Mouse (Mus musculus) hindbrain, postnatal 0 days (tissue): ENCODE measurements around the gene Taar7b. TPM values are rescaled to one million over a fixed set of nuclear protein-coding genes. Genes with fewer than 3 reads are reported as not detected.

Experiments
- ATAC-seq: fragments of 200-750 bp; cut with Nextera tagmentation; 2 replicates; pipeline ENCODE4 v1.8.0; 2017; ENCODE audit warnings: mild to moderate bottlenecking, moderate TSS enrichment, moderate library complexity
- DNase-seq: peaks from one replicate; pipeline ENCODE4 v3.0.0-alpha.2; 2015; ENCODE audit warnings: low spot score
- H3K27ac ChIP-seq: fragments of 300-500 bp; sonication (generic); 2 replicates; pipeline ENCODE4 v1.5.1; 2014; ENCODE audit warnings: mild to moderate bottlenecking
- H3K27me3 ChIP-seq: fragments of 300-500 bp; sonication (generic); 2 replicates; pipeline ENCODE4 v1.6.1; 2014; ENCODE audit warnings: low read length, mixed read lengths; ENCODE audit not compliant: insufficient read depth
- H3K36me3 ChIP-seq: fragments of 300-500 bp; sonication (generic); 2 replicates; pipeline ENCODE4 v1.6.1; 2014; ENCODE audit warnings: low read length, mixed read lengths; ENCODE audit not compliant: insufficient read depth
- H3K4me1 ChIP-seq: fragments of 300-500 bp; sonication (generic); 2 replicates; pipeline ENCODE4 v1.6.1; 2014; ENCODE audit warnings: antibody characterized with exemption, low read length, mixed read lengths; ENCODE audit not compliant: insufficient read depth
- H3K4me2 ChIP-seq: fragments of 300-500 bp; sonication (generic); 2 replicates; pipeline ENCODE4 v1.6.1; 2014; ENCODE audit warnings: low read depth, mild to moderate bottlenecking, low read length, moderate library complexity, mixed read lengths
- H3K4me3 ChIP-seq: fragments of 300-500 bp; sonication (generic); 2 replicates; pipeline ENCODE4 v1.5.1; 2014; ENCODE audit warnings: low read length
- H3K9ac ChIP-seq: fragments of 300-500 bp; sonication (generic); replicated peaks from 2 replicates; pipeline ENCODE4 v1.6.1; 2014; ENCODE audit warnings: mild to moderate bottlenecking, low read length, moderate library complexity, mixed read lengths
- H3K9me3 ChIP-seq: fragments of 300-500 bp; sonication (generic); 2 replicates; pipeline ENCODE4 v1.6.1; 2016; ENCODE audit warnings: low read length, mixed read lengths
- CTCF ChIP-seq: IDR thresholded peaks from 2 replicates; pipeline ENCODE4 v1.5.1; 2016; ENCODE audit warnings: antibody characterized with exemption, control low read depth, low read depth
- WGBS: fragments of 180-500 bp; shearing (Covaris S2); extraction: QIAGEN DNeasy Blood & Tissue Kit; methylation state at CpG from one replicate; pipeline ENCODE4 v1.1.7; 2014; 5-methylcytosine and 5-hydroxymethylcytosine counted together
- polyA plus RNA-seq: library from polyadenylated mRNA; unstranded; fragments of >200 nt; fragmentation: Nextera tagmentation; extraction: Ambion mirVana; gene quantifications from 2 replicates; pipeline ENCODE4 v1.2.1, GENCODE M21; 2015
- total RNA-seq: library from RNA; depleted of rRNA; stranded (reverse); fragments of >200 nt; gene quantifications from 2 replicates; pipeline ENCODE4 v1.2.3, GENCODE M21; 2014; rRNA removed

Taar7b gene
- total and polyA plus RNA-seq, 2 experiments from 2014 or later: not detected

- no peak overlapping the region for H3K4me3 ChIP-seq
- H3K4me2 ChIP-seq: no peak overlapping the region
- no peak for ATAC-seq
- no peak for DNase-seq
- H3K9me3 ChIP-seq: no peaks in the 10 kb centered on the region
- no peaks in the 10 kb centered on the region for H3K36me3 ChIP-seq
- TF ChIP-seq CTCF: no peak
- WGBS: 51% methylated on average over 2 of the region's 2 CpGs
- no peaks in the 10 kb centered on the region for H3K27me3 ChIP-seq
- no peaks in the 10 kb centered on the region for H3K4me1 ChIP-seq
- H3K27ac ChIP-seq: no peak overlapping the region
- H3K9ac ChIP-seq: no peak overlapping the region
Measured at GRCm38 (mm10) chr10:24007034-24007433, 7.3 kb downstream of the Taar7b start.

GRCm38 (mm10) chr10:24008143-24008542 is 8.4 kb downstream of the Taar7b start:
- no peaks in the 10 kb centered on the region for H3K27me3 ChIP-seq
- H3K4me3 ChIP-seq: no peak overlapping the region
- H3K4me2 ChIP-seq: no peak overlapping the region
- no peaks in the 10 kb centered on the region for H3K36me3 ChIP-seq
- H3K9me3 ChIP-seq: no peaks in the 10 kb centered on the region
- H3K27ac ChIP-seq: no peak overlapping the region
- no peak for TF ChIP-seq CTCF
- ATAC-seq: no peak
- no peak overlapping the region for H3K9ac ChIP-seq
- 94% methylated on average over 1 of the region's 1 CpGs for WGBS
- no peak for DNase-seq
- H3K4me1 ChIP-seq: no peaks in the 10 kb centered on the region

GRCm38 (mm10) chr10:24026922-24027321 is 27.2 kb downstream of the Taar7b start, which contains the start of gene Taar7d:
Taar7d (plus strand) TSS chr10:24027222.
- TF ChIP-seq CTCF: no peak
- Histone ChIP-seq H3K4me1 (no peaks in the 10 kb centered on the region), H3K9ac (no peak within 1 kb of the TSS), H3K27ac (no peak within 1 kb of the TSS), H3K4me3 (no peak within 1 kb of the TSS), H3K36me3 (no peaks in the 10 kb centered on the region), H3K27me3 (no peaks in the 10 kb centered on the region), H3K4me2 (no peak within 1 kb of the TSS), H3K9me3 (no peaks in the 10 kb centered on the region)
- no peak for ATAC-seq
- no peak for DNase-seq

- no peak for TF ChIP-seq CTCF
- Histone ChIP-seq H3K36me3 (no peaks in the 10 kb centered on the region), H3K9me3 (no peaks in the 10 kb centered on the region), H3K9ac (no peak overlapping the region), H3K4me1 (no peaks in the 10 kb centered on the region), H3K4me2 (no peak overlapping the region), H3K27me3 (no peaks in the 10 kb centered on the region), H3K27ac (no peak overlapping the region), H3K4me3 (no peak overlapping the region)
- DNase-seq (no peak), ATAC-seq (no peak)
Measured at GRCm38 (mm10) chr10:24031347-24031746, 31.6 kb downstream of the Taar7b start.

GRCm38 (mm10) chr10:24037314-24037713 is 37.6 kb downstream of the Taar7b start, which contains the start of gene Taar7e:
Taar7e (plus strand) TSS chr10:24037614.
- ATAC-seq (no peak), DNase-seq (no peak)
- H3K9me3 ChIP-seq: no peaks in the 10 kb centered on the region
- H3K4me1 ChIP-seq: no peaks in the 10 kb centered on the region
- H3K27ac ChIP-seq: no peak within 1 kb of the TSS
- no peak within 1 kb of the TSS for H3K9ac ChIP-seq
- H3K4me2 ChIP-seq: no peak within 1 kb of the TSS
- no peaks in the 10 kb centered on the region for H3K27me3 ChIP-seq
- no peak for TF ChIP-seq CTCF
- no peak within 1 kb of the TSS for H3K4me3 ChIP-seq
- WGBS: 88% methylated on average over 2 of the region's 2 CpGs
- no peaks in the 10 kb centered on the region for H3K36me3 ChIP-seq

GRCm38 (mm10) chr10:24040120-24040869 is 40.6 kb downstream of the Taar7b start:
- H3K27me3 ChIP-seq: no peaks in the 10 kb centered on the region
- no peak overlapping the region for H3K4me2 ChIP-seq
- ATAC-seq (no peak), DNase-seq (no peak)
- H3K4me3 ChIP-seq: no peak overlapping the region
- 71% methylated on average over 2 of the region's 2 CpGs for WGBS
- no peak overlapping the region for H3K9ac ChIP-seq
- no peaks in the 10 kb centered on the region for H3K36me3 ChIP-seq
- H3K9me3 ChIP-seq: no peaks in the 10 kb centered on the region
- H3K4me1 ChIP-seq: no peaks in the 10 kb centered on the region
- TF ChIP-seq CTCF: no peak
- H3K27ac ChIP-seq: no peak overlapping the region

- Histone ChIP-seq H3K4me2 (no peak within 1 kb of the TSS), H3K36me3 (no peaks in the 10 kb centered on the region), H3K27ac (no peak within 1 kb of the TSS), H3K4me3 (no peak within 1 kb of the TSS), H3K27me3 (no peaks in the 10 kb centered on the region), H3K9ac (no peak within 1 kb of the TSS), H3K4me1 (no peaks in the 10 kb centered on the region), H3K9me3 (no peaks in the 10 kb centered on the region)
- DNase-seq (no peak), ATAC-seq (no peak)
- TF ChIP-seq CTCF: no peak
Measured at GRCm38 (mm10) chr10:24049210-24049609, 49.5 kb downstream of the Taar7b start, which contains the start of gene Taar7f. Taar7f (plus strand) TSS chr10:24049510.

Other genes starting within 250 kb of the Taar7b start
- 2,422 and 2,499 TPM in 2 replicates for gene Rps12, start 212.7 kb upstream of the Taar7b start, total RNA-seq
- 130 and 135 TPM in 2 replicates for gene Rps12, start 212.7 kb upstream of the Taar7b start, polyA plus RNA-seq
- gene Slc18b1, start 203.0 kb upstream of the Taar7b start, total RNA-seq: 15.3 and 21.7 TPM in 2 replicates
- gene Slc18b1, start 203.0 kb upstream of the Taar7b start, polyA plus RNA-seq: 13.5 and 17.4 TPM in 2 replicates
- gene Vnn3, start 148.5 kb upstream of the Taar7b start, total RNA-seq: 0.11 and 0.16 TPM in 2 replicates
- gene Vnn3, start 148.5 kb upstream of the Taar7b start, polyA plus RNA-seq: 0.10 TPM in 1 of 2 replicates, not detected in the other
- gene Vnn1, start 105.3 kb upstream of the Taar7b start, total RNA-seq: 0.89 TPM in 1 of 2 replicates, not detected in the other
- 0.73 and 1.1 TPM in 2 replicates for gene Vnn1, start 105.3 kb upstream of the Taar7b start, polyA plus RNA-seq
- gene Taar1, start 79.6 kb upstream of the Taar7b start, total RNA-seq: not detected in 2 replicates
- not detected in 2 replicates for gene Taar1, start 79.6 kb upstream of the Taar7b start, polyA plus RNA-seq
- not detected in 2 replicates for gene Taar2, start 61.4 kb upstream of the Taar7b start, total RNA-seq
- 0.33 TPM in 1 of 2 replicates, not detected in the other for gene Taar2, start 61.4 kb upstream of the Taar7b start, polyA plus RNA-seq
- 0.21 TPM in 1 of 2 replicates, not detected in the other for gene Taar3, start 50.4 kb upstream of the Taar7b start, total RNA-seq
- not detected in 2 replicates for gene Taar3, start 50.4 kb upstream of the Taar7b start, polyA plus RNA-seq
- not detected in 2 replicates for gene Taar4, start 39.4 kb upstream of the Taar7b start, total RNA-seq
- not detected in 2 replicates for gene Taar4, start 39.4 kb upstream of the Taar7b start, polyA plus RNA-seq
- not detected in 2 replicates for gene Taar5, start 29.2 kb upstream of the Taar7b start, total RNA-seq
- not detected in 2 replicates for gene Taar5, start 29.2 kb upstream of the Taar7b start, polyA plus RNA-seq
- gene Taar6, start 14.3 kb upstream of the Taar7b start, total RNA-seq: not detected in 2 replicates
- gene Taar6, start 14.3 kb upstream of the Taar7b start, polyA plus RNA-seq: not detected in 2 replicates
- not detected in 2 replicates for gene Taar7a, start 6.5 kb upstream of the Taar7b start, total RNA-seq
- not detected in 2 replicates for gene Taar7a, start 6.5 kb upstream of the Taar7b start, polyA plus RNA-seq
- not detected in 2 replicates for gene Taar7d, start 27.3 kb downstream of the Taar7b start, total RNA-seq
- not detected in 2 replicates for gene Taar7d, start 27.3 kb downstream of the Taar7b start, polyA plus RNA-seq
- not detected in 2 replicates for gene Taar7e, start 37.7 kb downstream of the Taar7b start, total RNA-seq
- gene Taar7e, start 37.7 kb downstream of the Taar7b start, polyA plus RNA-seq: not detected in 2 replicates
- gene Taar7f, start 49.6 kb downstream of the Taar7b start, total RNA-seq: not detected in 2 replicates
- gene Taar7f, start 49.6 kb downstream of the Taar7b start, polyA plus RNA-seq: not detected in 2 replicates
- gene Taar8a, start 76.6 kb downstream of the Taar7b start, total RNA-seq: not detected in 2 replicates
- gene Taar8a, start 76.6 kb downstream of the Taar7b start, polyA plus RNA-seq: not detected in 2 replicates
- gene Taar8b, start 92.4 kb downstream of the Taar7b start, total RNA-seq: not detected in 2 replicates
- gene Taar8b, start 92.4 kb downstream of the Taar7b start, polyA plus RNA-seq: not detected in 2 replicates
- gene Taar8c, start 102.0 kb downstream of the Taar7b start, total RNA-seq: not detected in 2 replicates
- not detected in 2 replicates for gene Taar8c, start 102.0 kb downstream of the Taar7b start, polyA plus RNA-seq
- not detected in 2 replicates for gene Taar9, start 109.6 kb downstream of the Taar7b start, total RNA-seq
- not detected in 2 replicates for gene Taar9, start 109.6 kb downstream of the Taar7b start, polyA plus RNA-seq
- gene Stx7, start 149.4 kb downstream of the Taar7b start, total RNA-seq: 109 and 111 TPM in 2 replicates
- gene Stx7, start 149.4 kb downstream of the Taar7b start, polyA plus RNA-seq: 289 and 299 TPM in 2 replicates
- 10.6 and 14.3 TPM in 2 replicates for gene Moxd1, start 223.6 kb downstream of the Taar7b start, total RNA-seq
- gene Moxd1, start 223.6 kb downstream of the Taar7b start, polyA plus RNA-seq: 12.9 and 16.2 TPM in 2 replicates